Mouse (Mus musculus): ENCODE measurements around the gene Gsto1. TPM values are rescaled to one million over a fixed set of nuclear protein-coding genes. Genes with fewer than 3 reads are reported as not detected.

Gene Gsto1
- polyA plus RNA-seq, 1 experiment: 508 TPM

DNA sequence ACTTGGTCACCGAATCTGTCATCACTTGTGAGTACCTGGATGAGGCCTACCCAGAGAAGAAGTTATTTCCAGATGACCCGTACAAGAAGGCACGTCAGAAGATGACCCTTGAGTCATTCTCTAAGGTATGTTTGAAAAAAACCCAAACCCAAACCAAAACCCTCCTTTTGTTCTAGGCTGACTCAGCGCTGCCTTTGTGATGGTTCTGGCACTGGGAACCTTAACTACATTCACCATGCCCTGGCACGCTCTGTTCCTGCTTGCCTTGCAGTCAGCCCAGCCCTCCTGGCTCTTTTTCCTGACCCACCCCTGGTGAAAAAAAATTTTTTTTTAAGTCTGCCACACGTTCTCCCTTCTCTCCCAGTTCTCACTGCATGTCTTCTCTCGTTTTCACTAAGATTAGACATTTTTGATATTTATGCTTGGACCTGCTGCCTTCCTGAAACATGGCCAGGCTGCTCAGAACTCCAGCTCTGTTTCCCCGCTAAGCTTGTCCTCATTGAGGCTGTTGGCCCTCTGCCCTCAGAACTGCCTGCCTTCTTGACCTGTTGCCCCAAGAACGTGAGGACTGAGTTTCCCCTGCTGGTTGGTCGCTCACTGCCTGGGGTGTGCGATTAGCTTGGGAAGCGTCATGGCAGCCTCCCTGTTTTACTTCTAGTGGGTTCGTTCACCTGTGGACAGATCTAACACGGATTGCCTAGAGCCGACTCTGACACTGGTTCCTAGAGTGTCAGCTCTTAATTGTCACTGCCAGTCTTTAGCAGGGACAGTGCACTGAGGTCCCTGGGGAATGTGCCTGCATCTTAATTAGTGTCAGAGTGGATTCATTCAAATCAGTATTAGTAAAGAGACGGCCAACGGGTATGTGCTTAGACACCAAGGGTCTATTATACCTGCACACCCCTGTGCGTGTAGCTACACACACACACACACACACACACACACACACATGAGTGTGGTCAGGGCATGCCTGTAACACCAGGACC is 3.5 kb downstream of the Gsto1 start:
- DNase-seq (ENCODE audit: low spot score): no peak

DNA sequence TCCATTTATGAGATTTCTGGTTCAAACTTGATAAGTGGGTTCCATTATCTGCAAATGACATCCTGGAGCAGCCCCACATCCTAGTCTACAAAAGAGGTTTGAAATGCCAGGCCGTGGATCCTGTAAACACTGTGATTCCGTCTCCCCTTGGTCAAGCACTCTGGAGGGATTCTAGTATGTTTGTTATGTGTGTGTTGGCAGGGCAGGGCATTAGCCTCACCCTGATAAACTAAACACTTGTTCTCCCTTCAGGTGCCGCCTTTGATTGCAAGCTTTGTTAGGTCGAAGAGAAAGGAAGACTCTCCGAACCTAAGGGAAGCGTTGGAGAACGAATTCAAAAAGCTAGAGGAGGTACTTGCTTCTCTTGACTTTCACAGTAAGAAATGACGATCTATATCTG is 4.4 kb downstream of the Gsto1 start:
- no peak for DNase-seq (ENCODE audit: low spot score)

GRCm38 (mm10) chr19:47862581-47862980 is 7.8 kb downstream of the Gsto1 start:
- no peak for DNase-seq (ENCODE audit: low spot score)

DNA sequence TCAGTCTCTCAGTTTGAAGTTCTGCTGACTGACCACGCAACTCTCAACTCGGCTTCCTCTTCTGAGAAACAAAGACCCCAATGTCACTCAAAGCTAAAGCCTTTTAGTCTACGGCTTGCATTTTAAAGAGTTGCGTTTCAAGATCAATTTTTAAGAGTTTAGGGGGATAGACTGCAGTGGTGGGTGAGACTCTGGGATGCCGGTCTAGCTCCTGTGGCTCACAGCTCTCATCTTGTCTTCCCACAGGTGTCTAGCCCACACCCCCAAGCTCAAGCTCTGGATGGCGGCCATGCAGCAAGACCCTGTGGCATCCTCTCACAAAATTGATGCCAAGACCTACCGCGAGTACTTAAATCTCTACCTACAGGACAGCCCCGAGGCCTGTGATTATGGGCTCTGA is 9.3 kb downstream of the Gsto1 start:
- DNase-seq (ENCODE audit: low spot score): no peak

DNA sequence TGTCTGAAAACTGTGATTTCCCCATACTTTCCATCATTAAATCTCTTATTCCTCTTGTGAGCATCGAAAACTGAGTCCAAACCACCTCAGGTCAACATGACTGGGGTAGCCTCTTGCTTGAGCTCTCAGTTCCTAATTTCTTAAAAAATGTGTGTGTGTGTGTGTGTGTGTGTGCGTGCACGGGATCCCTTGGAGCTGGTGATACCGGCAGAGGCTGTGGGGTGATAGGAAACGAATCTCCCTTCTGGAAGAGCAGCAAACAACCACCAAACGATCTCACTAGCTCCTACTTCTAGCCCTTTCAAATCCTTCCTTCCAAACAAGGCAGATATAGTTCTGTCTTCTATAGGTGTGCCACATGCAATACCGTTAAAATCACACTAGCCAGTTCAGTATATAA is 10.0 kb downstream of the Gsto1 start:
- no peak for DNase-seq (ENCODE audit: low spot score)

DNA sequence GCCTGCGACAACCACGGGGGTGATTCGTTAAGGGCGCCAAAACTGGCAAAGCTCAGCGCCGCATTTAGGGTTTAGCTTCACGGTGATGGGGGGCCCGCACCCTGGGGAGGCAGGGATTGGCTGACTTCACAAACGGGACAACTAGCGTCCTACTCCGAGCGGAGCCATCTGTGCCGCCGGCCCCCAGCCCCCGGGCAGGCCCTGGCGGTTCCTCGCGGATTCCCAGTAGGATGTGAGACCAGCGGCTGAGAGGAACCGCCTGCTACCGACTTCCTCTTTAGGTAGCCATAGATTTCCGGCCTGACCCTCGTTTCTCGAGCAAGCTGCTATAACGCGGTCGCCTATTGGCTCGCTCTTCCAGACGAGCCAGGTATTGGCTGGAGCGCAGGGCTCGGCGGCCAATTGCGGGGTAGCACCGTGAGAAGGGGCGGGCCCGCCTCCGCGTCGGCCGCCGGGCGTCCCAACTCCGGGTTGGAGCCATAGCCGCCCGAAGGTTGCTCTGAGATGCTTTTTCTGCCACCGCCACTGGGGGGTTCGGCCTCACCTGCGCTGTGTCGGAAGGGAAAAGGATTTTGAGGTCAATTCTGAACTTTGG is 10.7 kb downstream of the Gsto1 start, which contains the start of gene Gsto2:
Gsto2 (plus strand) TSS at position 182 of the 595 bp plus-strand sequence.
- DNase-seq (ENCODE audit: low spot score): peak; percentile 83

DNA sequence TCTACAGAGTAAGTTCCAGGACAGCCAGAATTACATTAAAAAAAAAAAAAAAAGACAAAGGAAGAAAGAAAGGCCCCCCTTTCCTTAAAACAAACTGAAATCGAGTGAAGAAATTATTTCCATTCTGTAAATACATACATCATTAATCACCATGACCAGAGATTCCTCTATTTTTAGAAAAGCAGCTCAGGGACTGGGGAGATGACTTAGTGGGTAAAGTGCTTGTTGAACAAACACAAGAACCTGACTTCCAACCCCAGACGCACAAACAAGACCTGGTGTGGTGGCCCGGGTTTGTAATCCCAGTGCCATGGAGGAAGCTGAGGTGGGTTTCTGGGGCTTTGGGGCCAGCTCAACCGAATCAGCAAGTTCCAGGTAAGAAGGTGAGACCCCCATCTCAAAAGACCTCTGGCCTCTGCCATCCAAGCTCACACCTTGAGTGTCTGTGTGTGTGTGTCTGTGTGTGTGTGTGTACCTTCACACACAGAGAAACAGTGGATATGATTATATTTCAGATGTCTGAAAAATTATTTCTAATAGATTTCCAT is 12.9 kb downstream of the Gsto1 start:
- peak; percentile 12 for DNase-seq (ENCODE audit: low spot score)

- DNase-seq (ENCODE audit: low spot score): peak; percentile 2
These were observed 14.2 kb downstream of the Gsto1 start for GRCm38 (mm10) chr19:47868951-47869350.

DNA sequence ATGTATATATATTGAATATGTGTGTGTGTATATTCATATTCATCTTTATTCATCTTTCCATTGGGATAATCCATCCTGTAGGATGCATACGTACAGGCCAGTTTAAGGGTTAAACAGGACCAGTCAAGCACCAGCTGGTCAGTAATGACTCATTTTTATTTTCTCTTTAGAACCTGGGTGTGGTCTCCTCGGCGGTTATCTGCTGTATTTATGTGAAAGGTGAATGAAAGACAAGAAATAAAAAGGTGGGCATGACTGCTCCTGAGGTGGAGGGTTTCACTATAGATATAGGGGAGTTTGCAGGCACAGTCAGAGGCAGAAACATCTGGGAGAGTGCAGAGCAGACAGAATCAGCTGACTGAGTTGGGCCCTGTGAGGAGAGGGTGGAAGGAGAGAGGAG is 14.7 kb downstream of the Gsto1 start:
- DNase-seq (ENCODE audit: low spot score): no peak

DNA sequence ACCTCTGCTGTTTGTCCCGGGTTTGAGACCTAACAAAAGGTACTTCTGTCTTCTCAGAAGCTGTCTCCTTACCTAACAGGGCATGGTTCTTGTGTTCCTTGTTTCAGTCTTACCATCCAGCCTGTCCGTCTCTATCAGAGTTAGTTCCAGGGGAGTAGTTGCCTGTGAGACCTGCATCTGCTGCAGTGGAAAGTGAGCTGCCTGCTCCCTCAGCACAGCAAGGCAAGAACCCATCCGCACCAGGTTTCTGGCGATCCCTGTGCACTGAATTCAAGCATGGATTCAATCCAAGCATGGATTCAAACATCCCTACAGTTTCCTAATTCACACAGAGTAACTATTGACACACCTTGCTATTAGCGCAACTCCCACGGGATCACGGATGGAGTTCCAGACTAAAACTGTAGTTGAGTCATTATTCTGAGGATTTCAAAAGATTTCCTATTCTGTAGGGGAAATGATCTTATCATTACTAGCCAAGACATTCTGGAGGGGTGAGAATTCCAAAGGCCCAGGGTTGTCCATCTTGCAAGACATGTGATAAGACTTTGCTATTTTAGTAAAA is 15.4 kb downstream of the Gsto1 start:
- no peak for DNase-seq (ENCODE audit: low spot score)

- DNase-seq (ENCODE audit: low spot score): no peak
These were observed 16.7 kb downstream of the Gsto1 start for GRCm38 (mm10) chr19:47871515-47871914.

- DNase-seq (ENCODE audit: low spot score): no peak
These were observed 21.5 kb downstream of the Gsto1 start for GRCm38 (mm10) chr19:47876252-47876651.

GRCm38 (mm10) chr19:47881538-47881937 is 26.8 kb downstream of the Gsto1 start:
- DNase-seq (ENCODE audit: low spot score): no peak

GRCm38 (mm10) chr19:47882151-47882881 is 27.5 kb downstream of the Gsto1 start:
- DNase-seq (ENCODE audit: low spot score): peak; percentile 55

- no peak for DNase-seq (ENCODE audit: low spot score)
These were observed 28.1 kb downstream of the Gsto1 start for GRCm38 (mm10) chr19:47882882-47883254.

GRCm38 (mm10) chr19:47884296-47885085 is 29.7 kb downstream of the Gsto1 start:
- DNase-seq (ENCODE audit: low spot score): no peak

- no peak for DNase-seq (ENCODE audit: low spot score)
These were observed 30.5 kb downstream of the Gsto1 start for GRCm38 (mm10) chr19:47885191-47885743.

- no peak for DNase-seq (ENCODE audit: low spot score)
These were observed 31.1 kb downstream of the Gsto1 start for GRCm38 (mm10) chr19:47885886-47886285.

GRCm38 (mm10) chr19:47886617-47887016 is 31.8 kb downstream of the Gsto1 start:
- no peak for DNase-seq (ENCODE audit: low spot score)

DNA sequence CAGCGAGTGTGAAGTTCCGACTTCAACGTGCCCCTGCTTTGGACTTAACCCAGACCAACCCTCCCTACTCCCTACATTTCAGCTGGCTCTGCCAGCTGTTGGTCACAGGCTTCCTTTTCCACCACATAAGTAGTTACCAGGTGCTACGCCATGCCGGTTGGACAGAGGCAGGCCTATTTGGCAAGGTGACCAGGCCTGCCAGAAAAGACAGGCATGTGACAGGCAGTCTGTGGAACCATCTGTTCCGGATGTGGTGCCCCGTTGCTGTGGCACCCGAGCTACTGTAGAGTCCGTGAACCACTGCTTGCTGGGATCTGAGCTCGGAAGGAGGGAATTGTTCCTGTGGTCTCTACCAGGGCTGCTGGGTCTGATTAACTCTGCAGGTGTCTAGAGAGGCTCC is 32.6 kb downstream of the Gsto1 start:
- no peak for DNase-seq (ENCODE audit: low spot score)

GRCm38 (mm10) chr19:47888037-47888436 is 33.3 kb downstream of the Gsto1 start:
- no peak for DNase-seq (ENCODE audit: low spot score)
